Mouse (Mus musculus): ENCODE data around the gene Satb1. TPM values are rescaled to one million over a fixed set of nuclear protein-coding genes. Genes with fewer than 3 reads are reported as not detected.

Gene Satb1
- total RNA-seq, 1 experiment from 2014 or later, result 64.2 TPM

- no peak for ATAC-seq (replicated peaks; ENCODE audit: insufficient number of reproducible peaks, low FRiP score, low TSS enrichment, poor library complexity, severe bottlenecking)
Observed at GRCm38 (mm10) chr17:51829436-51829835, 3.7 kb downstream of the Satb1 start.

DNA sequence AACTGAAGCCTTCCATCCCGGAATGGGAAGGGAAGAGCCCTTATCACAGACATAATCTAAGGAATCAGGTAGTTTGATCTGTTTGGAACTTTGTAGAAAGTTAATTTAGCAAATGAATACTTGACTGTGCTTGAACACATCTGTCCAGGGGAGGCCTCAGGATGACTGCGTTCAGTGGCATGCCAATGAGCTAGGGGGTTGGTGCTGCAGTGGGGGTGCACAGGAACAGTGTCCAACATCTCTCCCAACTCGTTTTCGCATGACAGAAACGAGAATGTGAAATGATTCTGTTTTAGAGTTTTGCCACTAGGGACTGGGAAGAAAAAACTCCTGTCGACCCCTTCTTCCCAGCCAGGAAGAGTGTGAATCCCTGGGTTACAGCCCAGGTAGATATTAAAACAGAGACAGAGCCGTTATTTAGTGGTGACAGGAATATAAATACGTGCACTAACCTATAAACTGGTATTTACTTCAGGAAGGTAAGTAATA is 5.1 kb downstream of the Satb1 start:
- ATAC-seq (replicated peaks; ENCODE audit: insufficient number of reproducible peaks, low FRiP score, low TSS enrichment, poor library complexity, severe bottlenecking), result no peak

DNA sequence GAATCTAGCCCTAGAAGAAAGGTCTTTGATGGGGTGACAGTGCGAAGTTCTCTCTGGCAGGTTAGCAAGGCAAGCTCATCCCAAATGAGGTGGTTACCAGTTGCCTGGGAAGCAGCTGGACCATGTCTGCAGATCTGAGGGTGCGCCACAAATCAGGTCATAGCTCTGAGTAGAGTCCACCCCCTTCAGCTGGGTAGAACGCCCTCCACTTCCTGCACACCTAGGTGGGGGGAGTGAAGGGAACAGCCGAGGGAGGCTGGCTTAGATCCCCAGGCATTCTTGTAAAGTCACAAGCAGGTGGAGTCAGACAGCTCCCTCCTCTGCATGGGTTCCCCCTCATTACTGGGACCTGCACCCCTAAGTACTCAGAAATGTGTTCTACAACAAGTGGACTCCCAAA is 6.6 kb downstream of the Satb1 start:
- no peak for ATAC-seq (replicated peaks; ENCODE audit: insufficient number of reproducible peaks, low FRiP score, low TSS enrichment, poor library complexity, severe bottlenecking)

- 0 out of 2 replicates have a peak, but pooled peaks have one; percentile 27 for ATAC-seq (replicated peaks; ENCODE audit: insufficient number of reproducible peaks, low FRiP score, low TSS enrichment, poor library complexity, severe bottlenecking)
Observed at GRCm38 (mm10) chr17:51814301-51814700, 18.8 kb downstream of the Satb1 start.

- no peak for ATAC-seq (replicated peaks; ENCODE audit: insufficient number of reproducible peaks, low FRiP score, low TSS enrichment, poor library complexity, severe bottlenecking)
Observed at GRCm38 (mm10) chr17:51813784-51814120, 19.3 kb downstream of the Satb1 start.

- ATAC-seq (replicated peaks; ENCODE audit: insufficient number of reproducible peaks, low FRiP score, low TSS enrichment, poor library complexity, severe bottlenecking), result peak; percentile 7; the same call in 1 of the 2 replicates
Observed at GRCm38 (mm10) chr17:51812942-51813783, 19.9 kb downstream of the Satb1 start.

GRCm38 (mm10) chr17:51812261-51812941 is 20.7 kb downstream of the Satb1 start:
- ATAC-seq (replicated peaks; ENCODE audit: insufficient number of reproducible peaks, low FRiP score, low TSS enrichment, poor library complexity, severe bottlenecking), result no peak

GRCm38 (mm10) chr17:51811911-51812260 is 21.2 kb downstream of the Satb1 start:
- ATAC-seq (replicated peaks; ENCODE audit: insufficient number of reproducible peaks, low FRiP score, low TSS enrichment, poor library complexity, severe bottlenecking), result no peak

DNA sequence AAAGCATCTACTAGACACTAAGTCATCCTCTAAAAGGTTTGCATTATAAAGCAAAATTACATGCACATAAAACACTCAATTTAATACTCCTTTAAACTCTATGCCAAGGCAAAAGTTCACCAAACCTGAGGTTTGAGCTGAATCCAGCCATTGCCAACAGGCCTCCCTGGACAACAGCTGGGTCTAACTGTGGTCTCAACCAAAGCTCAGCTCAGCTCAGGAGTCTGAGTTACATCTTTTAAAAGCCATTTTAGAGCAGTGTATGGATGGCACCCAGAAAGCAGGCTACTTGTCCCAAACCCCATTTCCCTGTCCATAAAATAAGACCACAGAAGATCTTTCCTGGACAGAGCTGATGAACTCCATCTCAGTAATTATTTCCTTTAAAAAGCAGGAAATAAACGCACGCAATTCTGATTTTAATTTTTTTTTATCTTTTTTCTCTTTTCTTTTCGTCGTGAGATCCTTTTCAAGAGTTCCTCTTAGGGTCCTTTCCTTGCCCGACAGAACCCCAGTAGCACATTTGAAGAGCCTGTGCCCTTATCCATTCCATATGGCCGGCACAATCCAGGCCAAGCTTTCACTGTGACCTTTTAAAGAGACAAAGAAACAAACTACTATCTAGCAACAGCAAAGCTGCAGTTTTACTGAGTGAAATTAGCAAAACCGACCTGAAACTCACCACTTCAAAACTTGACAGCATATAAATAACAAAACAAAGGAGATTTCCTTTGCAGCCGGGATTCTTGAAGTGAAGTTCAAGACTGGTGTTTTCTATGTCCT is 21.8 kb downstream of the Satb1 start:
- ATAC-seq (replicated peaks; ENCODE audit: insufficient number of reproducible peaks, low FRiP score, low TSS enrichment, poor library complexity, severe bottlenecking), result no peak

GRCm38 (mm10) chr17:51807429-51807828 is 25.7 kb downstream of the Satb1 start:
- ATAC-seq (replicated peaks; ENCODE audit: insufficient number of reproducible peaks, low FRiP score, low TSS enrichment, poor library complexity, severe bottlenecking), result no peak

- no peak for ATAC-seq (replicated peaks; ENCODE audit: insufficient number of reproducible peaks, low FRiP score, low TSS enrichment, poor library complexity, severe bottlenecking)
Observed at GRCm38 (mm10) chr17:51806124-51806960, 26.7 kb downstream of the Satb1 start.

- ATAC-seq (replicated peaks; ENCODE audit: insufficient number of reproducible peaks, low FRiP score, low TSS enrichment, poor library complexity, severe bottlenecking), result no peak
Observed at GRCm38 (mm10) chr17:51800208-51800607, 32.9 kb downstream of the Satb1 start.

DNA sequence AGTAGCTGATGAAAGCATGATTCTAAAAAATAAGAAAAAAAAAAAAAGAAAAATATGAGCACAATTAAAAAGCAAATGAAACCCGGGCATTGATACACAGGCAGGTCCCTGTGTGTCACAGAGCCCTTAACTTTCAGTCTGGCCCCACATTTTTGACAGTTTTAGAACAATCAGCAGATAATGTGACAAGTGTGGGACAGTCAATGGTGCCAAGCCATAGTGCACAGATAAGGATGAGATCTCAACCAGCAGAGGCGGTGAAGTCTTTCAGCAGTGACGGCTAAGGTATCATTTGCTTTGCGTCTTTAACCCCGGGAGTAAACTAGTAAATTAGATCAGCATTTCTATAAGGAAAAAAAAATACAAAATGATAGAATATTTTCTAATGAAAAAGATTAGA is 36.6 kb downstream of the Satb1 start:
- ATAC-seq (replicated peaks; ENCODE audit: insufficient number of reproducible peaks, low FRiP score, low TSS enrichment, poor library complexity, severe bottlenecking), result no peak

DNA sequence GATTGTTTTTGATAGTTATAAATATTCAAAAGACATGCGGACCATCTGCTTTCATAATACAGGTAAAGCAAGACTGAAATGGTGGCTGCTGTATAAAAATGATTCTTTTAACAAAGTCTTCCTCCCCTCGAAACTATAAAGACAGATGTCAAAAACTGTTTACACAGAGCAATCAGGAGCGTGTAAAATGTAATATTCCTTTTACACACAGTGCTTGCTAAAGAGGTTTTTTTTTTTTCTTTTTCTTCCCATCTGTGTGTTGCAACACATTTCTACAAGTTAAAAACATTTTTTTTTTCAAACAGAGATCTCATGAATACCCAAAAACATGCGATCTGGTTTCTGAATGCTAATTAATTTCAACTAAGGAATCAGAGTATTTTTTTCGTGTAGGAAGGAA is 41.9 kb downstream of the Satb1 start:
- ATAC-seq (replicated peaks; ENCODE audit: insufficient number of reproducible peaks, low FRiP score, low TSS enrichment, poor library complexity, severe bottlenecking), result no peak

GRCm38 (mm10) chr17:51790387-51791060 is 42.6 kb downstream of the Satb1 start:
- ATAC-seq (replicated peaks; ENCODE audit: insufficient number of reproducible peaks, low FRiP score, low TSS enrichment, poor library complexity, severe bottlenecking), result no peak

DNA sequence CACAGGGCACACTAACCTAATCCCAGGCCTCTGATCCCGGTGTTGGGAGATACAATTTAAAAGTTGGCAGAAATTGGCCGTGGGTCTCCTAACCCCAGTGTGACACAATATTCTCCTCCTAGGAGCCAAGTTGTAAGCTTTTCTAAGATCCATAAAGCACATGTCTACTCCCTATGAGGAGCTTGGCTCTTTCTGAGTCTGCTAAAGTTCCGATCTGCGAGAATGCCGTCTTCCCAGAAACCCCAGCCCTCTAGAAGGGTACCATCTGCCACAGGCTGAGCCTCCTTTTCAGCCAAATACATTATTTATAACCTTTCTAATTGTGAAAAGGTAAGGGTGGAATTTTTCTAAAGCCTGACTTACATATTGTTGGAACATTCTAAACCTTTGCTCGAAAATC is 43.3 kb downstream of the Satb1 start:
- ATAC-seq (replicated peaks; ENCODE audit: insufficient number of reproducible peaks, low FRiP score, low TSS enrichment, poor library complexity, severe bottlenecking), result no peak

GRCm38 (mm10) chr17:51789098-51789497 is 44.0 kb downstream of the Satb1 start:
- ATAC-seq (replicated peaks; ENCODE audit: insufficient number of reproducible peaks, low FRiP score, low TSS enrichment, poor library complexity, severe bottlenecking), result no peak

DNA sequence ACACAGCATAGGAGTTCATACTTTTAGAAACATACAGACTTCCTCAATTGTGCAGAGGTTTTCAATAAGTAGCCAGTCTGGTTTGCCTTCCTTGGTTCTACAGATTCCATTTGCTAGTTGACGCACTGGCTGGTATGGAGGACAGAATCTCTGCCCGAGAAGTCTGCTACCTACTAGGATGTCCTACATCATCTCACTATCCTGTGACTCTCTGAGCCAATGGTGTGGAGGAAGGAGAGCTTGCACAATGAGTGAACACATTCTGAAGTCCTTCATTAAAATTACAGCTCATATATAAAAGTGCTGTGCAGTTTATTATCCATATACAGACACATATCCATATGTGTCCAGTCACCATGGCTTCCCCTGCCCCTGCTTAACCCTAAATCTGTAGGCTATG is 45.1 kb downstream of the Satb1 start:
- no peak for ATAC-seq (replicated peaks; ENCODE audit: insufficient number of reproducible peaks, low FRiP score, low TSS enrichment, poor library complexity, severe bottlenecking)
